Mouse (Mus musculus) megakaryocyte, embryonic 14.5 days (primary cell): Measurements from ENCODE around the gene Pfkfb3.
"Not testable (repeated sequence)": the region's sequence is repeated elsewhere in the genome, so short reads cannot be mapped to it uniquely, and the experiment has no call there.

ENCODE experiments used
- FLI1 ChIP-seq: IDR thresholded peaks from 2 replicates; pipeline ENCODE4 v1.6.1; 2012; ENCODE audit warnings: low read length, inconsistent platforms, mixed read lengths
- GATA1 ChIP-seq: IDR thresholded peaks from 3 replicates; pipeline ENCODE4 v1.6.1; 2012; ENCODE audit warnings: mixed read lengths, low read length, inconsistent platforms, borderline replicate concordance

GRCm38 (mm10) chr2:11541528-11541927, 12.3 kb downstream of the Pfkfb3 start:
- TF ChIP-seq FLI1, GATA1: not testable (repeated sequence)
